Mouse (Mus musculus) adrenal gland, adult 10 weeks (tissue): ENCODE results near the gene Tceal7. TPM values are rescaled to one million over a fixed set of nuclear protein-coding genes. Genes with fewer than 3 reads are reported as not detected.

ENCODE experiments used
- polyA plus RNA-seq: library from polyadenylated mRNA; stranded (reverse); fragments of 350-450 nt; fragmentation: Illumina TruSeq; extraction: RNeasy Lipid Tissue Mini Kit (QIAGEN cat#74804); gene quantifications from one replicate; pipeline ENCODE4 v1.2.3, GENCODE M21; 2014; ENCODE audit warnings: low read depth, low replicate concordance

The Tceal7 gene
- 0.64 TPM for polyA plus RNA-seq

GRCm38 (mm10) chrX:136214729-136215677, at the start of gene Tceal7, which contains the start of gene Bex1:
Gene Tceal7 (plus strand): TSS chrX:136214779.
Gene Bex1 (minus strand): TSS chrX:136215513.

GRCm38 (mm10) chrX:136172118-136172551, 42.4 kb upstream of the Tceal7 start, which contains the start of gene Tceal8:
Gene Tceal8 (minus strand): TSS chrX:136172342.

GRCm38 (mm10) chrX:136203664-136204066, 10.9 kb upstream of the Tceal7 start, which contains the start of gene Tceal5:
Gene Tceal5 (minus strand): TSS chrX:136203876.

GRCm38 (mm10) chrX:136244574-136245229, 30.1 kb downstream of the Tceal7 start, which contains the start of gene Tceal9:
Gene Tceal9 (plus strand): TSS chrX:136245079.

GRCm38 (mm10) chrX:136269743-136270392, 55.3 kb downstream of the Tceal7 start, which contains the start of gene Bex3:
Gene Bex3 (plus strand): TSS chrX:136270253.

Other genes with a start within 250 kb of the Tceal7 start
- 107 TPM for gene Arxes2, start 221.0 kb upstream of the Tceal7 start, polyA plus RNA-seq
- gene Arxes1, start 181.4 kb upstream of the Tceal7 start, polyA plus RNA-seq, result 8.3 TPM
- gene Bex2, start 146.5 kb upstream of the Tceal7 start, polyA plus RNA-seq, result 10.7 TPM
- not detected for gene Nxf3, start 129.5 kb upstream of the Tceal7 start, polyA plus RNA-seq
- gene Bex4, start 75.8 kb upstream of the Tceal7 start, polyA plus RNA-seq, result 10.7 TPM
- 280 TPM for gene Tceal8, start 42.4 kb upstream of the Tceal7 start, polyA plus RNA-seq
- 2.4 TPM for gene Tceal5, start 10.9 kb upstream of the Tceal7 start, polyA plus RNA-seq
- gene Bex1, start 734 bp downstream of the Tceal7 start, polyA plus RNA-seq, result 7.6 TPM
- 1,113 TPM for gene Tceal9, start 30.3 kb downstream of the Tceal7 start, polyA plus RNA-seq
- gene Bex3, start 55.5 kb downstream of the Tceal7 start, polyA plus RNA-seq, result 28.6 TPM